ENCODE assay signal across 10 mouse cellular contexts in genomic region chr17:62659501-62660175, GRCm38 (mm10).
DNase-seq lines count a peak whose midpoint lies in the region; ATAC-seq lines count a peak whose summit lies in the region.
"Had no signal": no experiment of that assay in that cellular context is flagged by ENCODE, and none has a peak within 500 bp of the region (broad histone marks: within the 10 kb centered on the region; RNA-seq: fewer than 3 reads in every experiment).

No protein-coding gene starts in this region.

- no peak overlapping the region for H3K4me3 ChIP-seq in midbrain, embryonic 14.5 days (replicated peaks; ENCODE audit: low read depth, low read length)
- H3K4me3 ChIP-seq in intestine, embryonic 16.5 days (ENCODE audit: low read length), result no peak overlapping the region
- H3K4me3 ChIP-seq: embryonic facial prominence, embryonic 13.5 days had no signal

- H3K27me3 ChIP-seq in midbrain, embryonic 14.5 days (ENCODE audit: control insufficient read depth, insufficient read depth, low read length), result no peaks in the 10 kb centered on the region
- no peaks in the 10 kb centered on the region for H3K27me3 ChIP-seq in intestine, embryonic 16.5 days (replicated peaks; ENCODE audit: control insufficient read depth, insufficient read depth, low read length)
- H3K27me3 ChIP-seq: embryonic facial prominence, embryonic 13.5 days had no signal

- H3K4me1 ChIP-seq in midbrain, embryonic 14.5 days (ENCODE audit: control insufficient read depth, insufficient read depth, low read length), result peaks cover 20% of the 10 kb centered on the region
- peaks cover 7% of the 10 kb centered on the region; the same call in 1 of the 2 replicates for H3K4me1 ChIP-seq in intestine, embryonic 16.5 days (ENCODE audit: control insufficient read depth, insufficient read depth, low read length)

- peak; percentile 67 for DNase-seq in brain, embryonic 18.5 days (ENCODE audit: low read depth, low spot score)
- peak; percentile 27 to 55 for DNase-seq in cerebellum, postnatal 4 days (ENCODE audit: low spot score in 2 of 2)
- peak; percentile 5 to 50 for DNase-seq in kidney, postnatal 25 days
- DNase-seq in midbrain, embryonic 14.5 days, result peak; percentile 81
- DNase-seq in urinary bladder, adult 2 months (ENCODE audit: low spot score), result no peak
- DNase-seq in embryo, embryonic 10 days (ENCODE audit: low spot score), result no peak

- H3K9me3 ChIP-seq in midbrain, embryonic 14.5 days (ENCODE audit: control insufficient read depth, low read length), result no peaks in the 10 kb centered on the region
- no peaks in the 10 kb centered on the region for H3K9me3 ChIP-seq in intestine, embryonic 16.5 days (ENCODE audit: control insufficient read depth, low read length)
- H3K9me3 ChIP-seq: embryonic facial prominence, embryonic 13.5 days had no signal

- H3K9ac ChIP-seq in midbrain, embryonic 14.5 days (replicated peaks; ENCODE audit: low read length), result no peak overlapping the region
- H3K9ac ChIP-seq in intestine, embryonic 16.5 days (ENCODE audit: low read depth, low read length), result no peak overlapping the region
- H3K9ac ChIP-seq: embryonic facial prominence, embryonic 13.5 days had no signal

- peak overlapping the region; percentile 63 for H3K27ac ChIP-seq in midbrain, embryonic 14.5 days (replicated peaks; ENCODE audit: low read depth, low read length)
- no peak overlapping the region for H3K27ac ChIP-seq in intestine, embryonic 16.5 days (ENCODE audit: low read length)
- H3K27ac ChIP-seq: embryonic facial prominence, embryonic 13.5 days had no signal

- WGBS in midbrain, embryonic 14.5 days, result 26% methylated on average over 14 of the region's 14 CpGs
- 83% methylated on average over 14 of the region's 14 CpGs for WGBS in intestine, embryonic 16.5 days

- H3K36me3 ChIP-seq in midbrain, embryonic 14.5 days (ENCODE audit: control insufficient read depth, insufficient read depth, low read length), result no peaks in the 10 kb centered on the region
- no peaks in the 10 kb centered on the region for H3K36me3 ChIP-seq in intestine, embryonic 16.5 days (ENCODE audit: control insufficient read depth, insufficient read depth, low read length)
- H3K36me3 ChIP-seq: embryonic facial prominence, embryonic 13.5 days; G1E had no signal

- peak overlapping the region; percentile 33 for H3K4me2 ChIP-seq in midbrain, embryonic 14.5 days (ENCODE audit: low read length)
- H3K4me2 ChIP-seq in intestine, embryonic 16.5 days (ENCODE audit: low read depth, low read length), result no peak overlapping the region
- H3K4me2 ChIP-seq: embryonic facial prominence, embryonic 13.5 days had no signal

- peak; percentile 84 for ATAC-seq in midbrain, embryonic 14.5 days (ENCODE audit: low FRiP score, low TSS enrichment)
- no peak for ATAC-seq in granulocyte monocyte progenitor cell, adult 5-6 weeks (replicated peaks; ENCODE audit: poor library complexity, severe bottlenecking)
- ATAC-seq in intestine, embryonic 16.5 days, result no peak

Comparison
In these comparisons a context has a peak if more than half of its experiments do, and no peak if none do; other contexts are left out.
1. DNase-seq: peak in brain, embryonic 18.5 days (single experiment), cerebellum, postnatal 4 days (2 of 2), kidney, postnatal 25 days (2 of 2) and midbrain, embryonic 14.5 days (single experiment); none in urinary bladder, adult 2 months (single experiment) and embryo, embryonic 10 days (single experiment).